Mouse (Mus musculus) midbrain, postnatal 0 days (tissue): ENCODE data around the gene Gpr37l1. TPM values are rescaled to one million over a fixed set of nuclear protein-coding genes. Genes with fewer than 3 reads are reported as not detected.
A peak's percentile ranks its signal among the peaks of the same experiment; 100 is the strongest.

Source experiments
- ATAC-seq: fragments of 200-750 bp; cut with Nextera tagmentation; 2 replicates; pipeline ENCODE4 v1.8.0; 2017; ENCODE audit warnings: moderate number of reproducible peaks, mild to moderate bottlenecking, moderate TSS enrichment, moderate library complexity; ENCODE audit not compliant: low FRiP score
- DNase-seq: peaks from one replicate; pipeline ENCODE4 v3.0.0-alpha.2; 2015; ENCODE audit warnings: low spot score
- H3K27ac ChIP-seq: fragments of 300-500 bp; sonication (generic); 2 replicates; pipeline ENCODE4 v1.5.1; 2014; ENCODE audit warnings: low read depth, mild to moderate bottlenecking, low read length, mixed read lengths
- H3K27me3 ChIP-seq: fragments of 300-500 bp; sonication (generic); 2 replicates; pipeline ENCODE4 v1.6.1; 2014; ENCODE audit warnings: low read length, control low read depth, mixed read lengths; ENCODE audit not compliant: insufficient read depth
- H3K36me3 ChIP-seq: fragments of 300-500 bp; sonication (generic); 2 replicates; pipeline ENCODE4 v1.6.1; 2014; ENCODE audit warnings: low read length, control low read depth, mixed read lengths; ENCODE audit not compliant: insufficient read depth
- H3K4me1 ChIP-seq: fragments of 300-500 bp; sonication (generic); 2 replicates; pipeline ENCODE4 v1.6.1; 2014; ENCODE audit warnings: mild to moderate bottlenecking, control low read depth, antibody characterized with exemption, low read length, mixed read lengths; ENCODE audit not compliant: insufficient read depth
- H3K4me2 ChIP-seq: fragments of 300-500 bp; sonication (generic); 2 replicates; pipeline ENCODE4 v1.6.1; 2014; ENCODE audit warnings: low read depth, mild to moderate bottlenecking, low read length, mixed read lengths; ENCODE audit not compliant: poor library complexity, severe bottlenecking
- H3K4me3 ChIP-seq: fragments of 300-500 bp; sonication (generic); 2 replicates; pipeline ENCODE4 v1.5.1; 2014; ENCODE audit warnings: low read depth, mild to moderate bottlenecking, low read length, moderate library complexity
- H3K9ac ChIP-seq: fragments of 300-500 bp; sonication (generic); replicated peaks from 2 replicates; pipeline ENCODE4 v1.6.1; 2014; ENCODE audit warnings: mild to moderate bottlenecking, low read length, moderate library complexity, mixed read lengths; ENCODE audit not compliant: poor library complexity, severe bottlenecking
- H3K9me3 ChIP-seq: fragments of 300-500 bp; sonication (generic); 2 replicates; pipeline ENCODE4 v1.6.1; 2016; ENCODE audit warnings: low read length, control low read depth
- CTCF ChIP-seq: IDR thresholded peaks from 2 replicates; pipeline ENCODE4 v1.5.1; 2016; ENCODE audit warnings: antibody characterized with exemption, mild to moderate bottlenecking
- WGBS: fragments of 180-500 bp; shearing (Covaris S2); extraction: QIAGEN DNeasy Blood & Tissue Kit; methylation state at CpG from one replicate; pipeline ENCODE4 v1.1.7; 2014; 5-methylcytosine and 5-hydroxymethylcytosine counted together
- polyA plus RNA-seq: library from polyadenylated mRNA; unstranded; fragments of >200 nt; fragmentation: Nextera tagmentation; extraction: Ambion mirVana; gene quantifications from 2 replicates; pipeline ENCODE4 v1.2.1, GENCODE M21; 2015
- total RNA-seq: library from RNA; depleted of rRNA; stranded (reverse); fragments of >200 nt; gene quantifications from 2 replicates; pipeline ENCODE4 v1.2.3, GENCODE M21; 2014

Gpr37l1 gene
- total and polyA plus RNA-seq, 2 experiments from 2014 or later, result 8.8 to 25.7 TPM

DNA sequence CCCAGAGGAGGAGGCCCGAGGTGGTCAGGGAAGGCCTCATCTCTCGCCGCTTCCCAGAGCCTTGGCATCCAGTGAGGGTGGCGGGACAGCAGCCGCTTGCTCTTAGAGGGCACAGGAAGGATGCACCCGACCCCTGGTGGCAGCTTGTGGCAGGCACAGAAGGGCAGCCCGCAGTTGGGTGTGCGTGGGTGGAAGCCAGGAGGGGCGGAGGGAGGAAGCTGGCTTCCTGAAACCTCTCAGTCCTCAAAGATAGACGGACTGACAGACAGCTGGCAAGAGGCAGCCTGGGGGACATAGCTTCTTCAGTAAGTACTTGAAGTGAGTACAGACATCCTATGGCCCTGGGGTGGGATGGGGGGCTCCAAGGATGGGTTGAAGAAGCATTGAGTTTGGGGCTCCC lies 35.0 kb downstream of the Gpr37l1 start, which contains the start of gene Ptpn7:
Gene Ptpn7, plus strand, starts transcription at position 228 of the 400 bp plus-strand sequence.
- no peak within 1 kb of the TSS for H3K4me2 ChIP-seq
- peak; percentile 75 for TF ChIP-seq CTCF
- no peak within 1 kb of the TSS for H3K4me3 ChIP-seq
- H3K36me3 ChIP-seq, result no peaks in the 10 kb centered on the region
- no peak within 1 kb of the TSS for H3K9ac ChIP-seq
- DNase-seq (peak; percentile 52), ATAC-seq (peak; percentile 62; the same call in 1 of the 2 replicates)
- no peaks in the 10 kb centered on the region for H3K27me3 ChIP-seq
- H3K27ac ChIP-seq, result no peak within 1 kb of the TSS
- no peaks in the 10 kb centered on the region for H3K4me1 ChIP-seq
- WGBS, result 43% methylated on average over 10 of the region's 10 CpGs
- H3K9me3 ChIP-seq, result no peaks in the 10 kb centered on the region

DNA sequence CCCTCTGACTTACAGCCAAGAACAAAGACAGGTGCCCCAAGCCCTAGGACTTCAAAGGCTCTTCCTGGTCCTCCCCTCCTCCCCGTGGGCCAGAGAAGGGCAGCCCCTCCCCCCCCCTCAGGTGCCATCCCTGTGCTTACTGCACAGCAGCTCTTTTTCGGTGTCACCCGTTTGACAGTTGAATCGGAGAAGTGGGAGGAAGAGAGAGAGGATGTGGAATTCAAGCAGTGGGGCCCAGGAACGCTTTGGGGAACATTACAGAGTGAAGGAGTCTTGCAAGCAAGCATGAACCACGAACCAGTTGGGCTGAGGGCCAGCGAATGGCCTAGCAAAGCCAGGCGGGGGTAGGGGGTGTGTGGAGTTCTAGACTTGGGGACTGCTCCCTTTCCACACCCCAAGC lies 35.9 kb downstream of the Gpr37l1 start:
- ATAC-seq, result no peak
- H3K27me3 ChIP-seq, result no peaks in the 10 kb centered on the region
- no peak overlapping the region for H3K4me3 ChIP-seq

GRCm38 (mm10) chr1:135131034-135131433 lies 36.4 kb downstream of the Gpr37l1 start:
- no peak overlapping the region for H3K9ac ChIP-seq
- TF ChIP-seq CTCF, result no peak
- H3K36me3 ChIP-seq, result no peaks in the 10 kb centered on the region
- no peak for DNase-seq
- ATAC-seq, result no peak
- WGBS, result 45% methylated on average over 6 of the region's 6 CpGs
- no peak overlapping the region for H3K4me2 ChIP-seq
- no peaks in the 10 kb centered on the region for H3K4me1 ChIP-seq
- no peak overlapping the region for H3K4me3 ChIP-seq
- no peaks in the 10 kb centered on the region for H3K9me3 ChIP-seq
- no peak overlapping the region for H3K27ac ChIP-seq
- no peaks in the 10 kb centered on the region for H3K27me3 ChIP-seq

More for the DNA sequence above, 35.9 kb downstream of the Gpr37l1 start:
- no peaks in the 10 kb centered on the region for H3K4me1 ChIP-seq
- WGBS, result 69% methylated on average over 8 of the region's 8 CpGs
- no peak overlapping the region for H3K27ac ChIP-seq
- H3K4me2 ChIP-seq, result no peak overlapping the region
- no peak overlapping the region for H3K9ac ChIP-seq
- H3K9me3 ChIP-seq, result no peaks in the 10 kb centered on the region
- no peaks in the 10 kb centered on the region for H3K36me3 ChIP-seq
- TF ChIP-seq CTCF, result no peak
- no peak for DNase-seq

- H3K9ac ChIP-seq, result no peak overlapping the region
- no peaks in the 10 kb centered on the region for H3K36me3 ChIP-seq
- H3K9me3 ChIP-seq, result no peaks in the 10 kb centered on the region
- H3K4me3 ChIP-seq, result no peak overlapping the region
- no peak overlapping the region for H3K4me2 ChIP-seq
- ATAC-seq, result no peak
- no peak for DNase-seq
- no peaks in the 10 kb centered on the region for H3K27me3 ChIP-seq
- 66% methylated on average over 2 of the region's 2 CpGs for WGBS
- TF ChIP-seq CTCF, result no peak
- no peaks in the 10 kb centered on the region for H3K4me1 ChIP-seq
- H3K27ac ChIP-seq, result no peak overlapping the region
Observed at GRCm38 (mm10) chr1:135130376-135131018, 37.0 kb downstream of the Gpr37l1 start.

- no peak overlapping the region for H3K4me3 ChIP-seq
- no peak for ATAC-seq
- TF ChIP-seq CTCF, result no peak
Observed at GRCm38 (mm10) chr1:135129543-135130183, 37.8 kb downstream of the Gpr37l1 start.

GRCm38 (mm10) chr1:135128986-135129385 lies 38.5 kb downstream of the Gpr37l1 start:
- H3K4me2 ChIP-seq, result no peak overlapping the region
- DNase-seq (no peak), ATAC-seq (no peak)
- H3K27ac ChIP-seq, result no peak overlapping the region
- H3K4me1 ChIP-seq, result no peaks in the 10 kb centered on the region
- TF ChIP-seq CTCF, result no peak
- H3K27me3 ChIP-seq, result no peaks in the 10 kb centered on the region
- no peak overlapping the region for H3K9ac ChIP-seq
- no peaks in the 10 kb centered on the region for H3K9me3 ChIP-seq
- WGBS, result 29% methylated on average over 9 of the region's 9 CpGs
- H3K4me3 ChIP-seq, result no peak overlapping the region
- no peaks in the 10 kb centered on the region for H3K36me3 ChIP-seq

More at GRCm38 (mm10) chr1:135129543-135130183, 37.8 kb downstream of the Gpr37l1 start:
- Histone ChIP-seq H3K27me3 (no peaks in the 10 kb centered on the region), H3K4me2 (no peak overlapping the region), H3K9ac (no peak overlapping the region), H3K27ac (no peak overlapping the region), H3K9me3 (no peaks in the 10 kb centered on the region), H3K4me1 (no peaks in the 10 kb centered on the region), H3K36me3 (no peaks in the 10 kb centered on the region)
- WGBS, result 68% methylated on average over 9 of the region's 9 CpGs
- no peak for DNase-seq
